Mouse (Mus musculus) liver, postnatal 0 days (tissue): Measurements from ENCODE around the gene Specc1.

Experiments
- CTCF ChIP-seq: sonication (generic); IDR thresholded peaks from 2 replicates; pipeline ENCODE4 v1.5.1; 2016; ENCODE audit warnings: antibody characterized with exemption, low read depth
- EP300 ChIP-seq: IDR thresholded peaks from 2 replicates; pipeline ENCODE4 v1.6.1; 2016; ENCODE audit warnings: antibody characterized with exemption, low read depth, mild to moderate bottlenecking

GRCm38 (mm10) chr11:61974106-61974707 lies 17.6 kb downstream of the Specc1 start:
- TF ChIP-seq EP300 (no peak), CTCF (no peak)
